Mouse (Mus musculus) forebrain, embryonic 15.5 days (tissue): ENCODE measurements around the gene Pde4d. TPM values are rescaled to one million over a fixed set of nuclear protein-coding genes. Genes with fewer than 3 reads are reported as not detected.

Experiments
- ATAC-seq: fragments of 200-750 bp; cut with Nextera tagmentation; replicated peaks from 2 replicates; pipeline ENCODE4 v1.8.0; 2017; ENCODE audit warnings: mild to moderate bottlenecking, moderate TSS enrichment, moderate library complexity
- H3K27ac ChIP-seq: fragments of 300-500 bp; sonication (generic); replicated peaks from 2 replicates; pipeline ENCODE4 v1.5.1; 2015; ENCODE audit warnings: mild to moderate bottlenecking, inconsistent platforms
- H3K27me3 ChIP-seq: fragments of 300-500 bp; sonication (generic); 2 replicates; pipeline ENCODE4 v1.6.1; 2015; ENCODE audit warnings: inconsistent platforms
- H3K36me3 ChIP-seq: fragments of 300-500 bp; sonication (generic); 2 replicates; pipeline ENCODE4 v1.6.1; 2015; ENCODE audit warnings: mild to moderate bottlenecking, inconsistent platforms
- H3K4me1 ChIP-seq: fragments of 300-500 bp; sonication (generic); 2 replicates; pipeline ENCODE4 v1.6.1; 2015; ENCODE audit warnings: inconsistent platforms
- H3K4me2 ChIP-seq: fragments of 300-500 bp; sonication (generic); replicated peaks from 2 replicates; pipeline ENCODE4 v1.6.1; 2015; ENCODE audit warnings: mild to moderate bottlenecking, inconsistent platforms
- H3K4me3 ChIP-seq: fragments of 300-500 bp; sonication (generic); 2 replicates; pipeline ENCODE4 v1.5.1; 2015; ENCODE audit warnings: mild to moderate bottlenecking, inconsistent platforms
- H3K9ac ChIP-seq: fragments of 300-500 bp; sonication (generic); replicated peaks from 2 replicates; pipeline ENCODE4 v1.6.1; 2015; ENCODE audit warnings: mild to moderate bottlenecking, inconsistent platforms
- H3K9me3 ChIP-seq: fragments of 300-500 bp; sonication (generic); 2 replicates; pipeline ENCODE4 v1.6.1; 2016; ENCODE audit warnings: inconsistent platforms
- WGBS: fragments of 180-500 bp; shearing (Covaris S2); methylation state at CpG from one replicate; pipeline ENCODE4 v1.1.7; 2015; ENCODE audit warnings: mixed read lengths; 5-methylcytosine and 5-hydroxymethylcytosine counted together
- polyA plus RNA-seq: library from polyadenylated mRNA; unstranded; fragments of >200 nt; fragmentation: Nextera tagmentation; extraction: Ambion mirVana; gene quantifications from 2 replicates; pipeline ENCODE4 v1.2.1, GENCODE M21; 2015

Gene Pde4d
- polyA plus RNA-seq, 1 experiment from 2014 or later = 16.3 TPM

GRCm38 (mm10) chr13:109914246-109914645 lies 1464.5 kb downstream of the Pde4d start:
- Histone ChIP-seq H3K4me2 (no peak overlapping the region), H3K9me3 (no peaks in the 10 kb centered on the region), H3K4me1 (peaks cover 12% of the 10 kb centered on the region; the same call in 1 of the 2 replicates), H3K36me3 (no peaks in the 10 kb centered on the region), H3K9ac (no peak overlapping the region), H3K27ac (no peak overlapping the region), H3K4me3 (no peak overlapping the region), H3K27me3 (no peaks in the 10 kb centered on the region)
- no peak for ATAC-seq
- WGBS = 93% methylated on average over 13 of the region's 13 CpGs

- 89% methylated on average over 5 of the region's 5 CpGs for WGBS
- Histone ChIP-seq H3K4me3 (no peak overlapping the region), H3K9ac (no peak overlapping the region), H3K4me1 (peaks cover 12% of the 10 kb centered on the region; the same call in 1 of the 2 replicates), H3K27me3 (no peaks in the 10 kb centered on the region), H3K27ac (no peak overlapping the region), H3K9me3 (no peaks in the 10 kb centered on the region), H3K36me3 (no peaks in the 10 kb centered on the region), H3K4me2 (no peak overlapping the region)
- ATAC-seq = no peak
Observed at GRCm38 (mm10) chr13:109914846-109915245, 1465.1 kb downstream of the Pde4d start.

GRCm38 (mm10) chr13:109915501-109915900 lies 1465.8 kb downstream of the Pde4d start:
- Histone ChIP-seq H3K4me3 (no peak overlapping the region), H3K9me3 (no peaks in the 10 kb centered on the region), H3K4me2 (no peak overlapping the region), H3K9ac (no peak overlapping the region), H3K4me1 (peaks cover 12% of the 10 kb centered on the region; the same call in 1 of the 2 replicates), H3K27me3 (no peaks in the 10 kb centered on the region), H3K27ac (no peak overlapping the region), H3K36me3 (no peaks in the 10 kb centered on the region)
- ATAC-seq = no peak
- WGBS = 84% methylated on average over 7 of the region's 7 CpGs

- H3K9ac ChIP-seq = no peak overlapping the region
- H3K27ac ChIP-seq = no peak overlapping the region
- no peak for ATAC-seq
- peaks cover 12% of the 10 kb centered on the region; the same call in 1 of the 2 replicates for H3K4me1 ChIP-seq
- H3K36me3 ChIP-seq = no peaks in the 10 kb centered on the region
- H3K4me2 ChIP-seq = no peak overlapping the region
- 89% methylated on average over 5 of the region's 5 CpGs for WGBS
- H3K4me3 ChIP-seq = no peak overlapping the region
- H3K27me3 ChIP-seq = no peaks in the 10 kb centered on the region
- H3K9me3 ChIP-seq = no peaks in the 10 kb centered on the region
Observed at GRCm38 (mm10) chr13:109915964-109916363, 1466.2 kb downstream of the Pde4d start.

GRCm38 (mm10) chr13:109917551-109917950 lies 1467.8 kb downstream of the Pde4d start:
- H3K27me3 ChIP-seq = no peaks in the 10 kb centered on the region
- 94% methylated on average over 10 of the region's 10 CpGs for WGBS
- no peaks in the 10 kb centered on the region for H3K36me3 ChIP-seq
- H3K4me1 ChIP-seq = 0 out of 2 replicates have a peak, but pooled peaks cover 2% of the 10 kb centered on the region
- no peak overlapping the region for H3K27ac ChIP-seq
- H3K9me3 ChIP-seq = no peaks in the 10 kb centered on the region
- H3K4me2 ChIP-seq = no peak overlapping the region
- no peak overlapping the region for H3K9ac ChIP-seq
- ATAC-seq = no peak
- H3K4me3 ChIP-seq = no peak overlapping the region

GRCm38 (mm10) chr13:109918631-109919030 lies 1468.9 kb downstream of the Pde4d start:
- no peak overlapping the region for H3K9ac ChIP-seq
- H3K27me3 ChIP-seq = no peaks in the 10 kb centered on the region
- no peak for ATAC-seq
- no peak overlapping the region for H3K4me2 ChIP-seq
- 0 out of 2 replicates have a peak, but pooled peaks cover 2% of the 10 kb centered on the region for H3K4me1 ChIP-seq
- no peak overlapping the region for H3K4me3 ChIP-seq
- H3K36me3 ChIP-seq = no peaks in the 10 kb centered on the region
- no peak overlapping the region for H3K27ac ChIP-seq
- WGBS = 69% methylated on average over 8 of the region's 8 CpGs
- no peaks in the 10 kb centered on the region for H3K9me3 ChIP-seq

GRCm38 (mm10) chr13:109920256-109920655 lies 1470.5 kb downstream of the Pde4d start:
- no peak for ATAC-seq
- no peak overlapping the region for H3K4me3 ChIP-seq
- no peaks in the 10 kb centered on the region for H3K36me3 ChIP-seq
- no peaks in the 10 kb centered on the region for H3K9me3 ChIP-seq
- no peak overlapping the region for H3K27ac ChIP-seq
- H3K9ac ChIP-seq = no peak overlapping the region
- no peaks in the 10 kb centered on the region for H3K27me3 ChIP-seq
- 83% methylated on average over 6 of the region's 6 CpGs for WGBS
- 0 out of 2 replicates have a peak, but pooled peaks cover 2% of the 10 kb centered on the region for H3K4me1 ChIP-seq
- no peak overlapping the region for H3K4me2 ChIP-seq

GRCm38 (mm10) chr13:109921336-109922038 lies 1471.7 kb downstream of the Pde4d start:
- H3K9ac ChIP-seq = no peak overlapping the region
- no peak overlapping the region for H3K27ac ChIP-seq
- WGBS = 82% methylated on average over 17 of the region's 17 CpGs
- no peak for ATAC-seq
- peaks cover 11% of the 10 kb centered on the region for H3K4me1 ChIP-seq
- H3K27me3 ChIP-seq = no peaks in the 10 kb centered on the region
- no peaks in the 10 kb centered on the region for H3K9me3 ChIP-seq
- H3K4me3 ChIP-seq = no peak overlapping the region
- H3K4me2 ChIP-seq = no peak overlapping the region
- no peaks in the 10 kb centered on the region for H3K36me3 ChIP-seq

- H3K9me3 ChIP-seq = no peaks in the 10 kb centered on the region
- H3K4me3 ChIP-seq = no peak overlapping the region
- no peak overlapping the region for H3K9ac ChIP-seq
- H3K27ac ChIP-seq = no peak overlapping the region
- H3K4me2 ChIP-seq = no peak overlapping the region
- peaks cover 17% of the 10 kb centered on the region for H3K4me1 ChIP-seq
- H3K36me3 ChIP-seq = no peaks in the 10 kb centered on the region
- 0 out of 2 replicates have a peak, but pooled peaks have one; percentile 3 for ATAC-seq
- H3K27me3 ChIP-seq = no peaks in the 10 kb centered on the region
- 2% methylated on average over 4 of the region's 4 CpGs for WGBS
Observed at GRCm38 (mm10) chr13:109922228-109922627, 1472.5 kb downstream of the Pde4d start.

- Histone ChIP-seq H3K4me2 (no peak overlapping the region), H3K27me3 (no peaks in the 10 kb centered on the region), H3K9me3 (no peaks in the 10 kb centered on the region), H3K4me1 (peaks cover 17% of the 10 kb centered on the region), H3K9ac (no peak overlapping the region), H3K36me3 (no peaks in the 10 kb centered on the region), H3K4me3 (no peak overlapping the region), H3K27ac (no peak overlapping the region)
- WGBS = 80% methylated on average over 12 of the region's 12 CpGs
- no peak for ATAC-seq
Observed at GRCm38 (mm10) chr13:109922782-109923181, 1473.0 kb downstream of the Pde4d start.

GRCm38 (mm10) chr13:109924771-109925170 lies 1475.0 kb downstream of the Pde4d start:
- ATAC-seq = no peak
- WGBS = 96% methylated on average over 15 of the region's 15 CpGs
- H3K4me1 ChIP-seq = peaks cover 21% of the 10 kb centered on the region

GRCm38 (mm10) chr13:109926277-109926920 lies 1476.7 kb downstream of the Pde4d start:
- Histone ChIP-seq H3K4me2 (peak overlapping the region; percentile 50), H3K27me3 (no peaks in the 10 kb centered on the region), H3K36me3 (no peaks in the 10 kb centered on the region), H3K9me3 (no peaks in the 10 kb centered on the region), H3K4me1 (peaks cover 21% of the 10 kb centered on the region), H3K9ac (peak overlapping the region; percentile 36; the same call in 1 of the 2 replicates), H3K27ac (peak overlapping the region; percentile 88), H3K4me3 (peak overlapping the region; percentile 37)
- WGBS = 14% methylated on average over 15 of the region's 15 CpGs
- ATAC-seq = peak; percentile 98

More at GRCm38 (mm10) chr13:109924771-109925170, 1475.0 kb downstream of the Pde4d start:
- no peak overlapping the region for H3K9ac ChIP-seq
- no peak overlapping the region for H3K27ac ChIP-seq
- no peaks in the 10 kb centered on the region for H3K9me3 ChIP-seq
- no peak overlapping the region for H3K4me3 ChIP-seq
- H3K36me3 ChIP-seq = no peaks in the 10 kb centered on the region
- H3K27me3 ChIP-seq = no peaks in the 10 kb centered on the region
- H3K4me2 ChIP-seq = no peak overlapping the region
